Mouse (Mus musculus): ENCODE results near the gene Nek5. TPM values are rescaled to one million over a fixed set of nuclear protein-coding genes. Genes with fewer than 3 reads are reported as not detected.

Gene Nek5
- polyA plus RNA-seq, 1 experiment, result 0.66 TPM

- H3K27ac ChIP-seq (ENCODE audit: insufficient read depth, low read length), result no peak overlapping the region
- H3K36me3 ChIP-seq (ENCODE audit: control insufficient read depth, insufficient read depth, low read length, poor library complexity, severe bottlenecking), result no peaks in the 10 kb centered on the region
- H3K9ac ChIP-seq (ENCODE audit: low read depth, poor library complexity, severe bottlenecking), result no peak overlapping the region
- no peaks in the 10 kb centered on the region for H3K4me1 ChIP-seq (ENCODE audit: control insufficient read depth, insufficient read depth, low read length)
- peaks cover 11% of the 10 kb centered on the region; the same call in 1 of the 2 replicates for H3K27me3 ChIP-seq (ENCODE audit: control insufficient read depth, insufficient read depth, low read length, poor library complexity, severe bottlenecking)
- TF ChIP-seq EP300 (IDR thresholded peaks at IDR 0.05; ENCODE audit: insufficient read depth, low read depth, low read length), result no peak
- TF ChIP-seq POLR2A (IDR thresholded peaks at IDR 0.05; ENCODE audit: insufficient read depth, low read length), result no peak
- no peak for TF ChIP-seq CTCF (IDR thresholded peaks at IDR 0.05; ENCODE audit: low read depth, low read length)
- no peak overlapping the region for H3K4me3 ChIP-seq (ENCODE audit: low read depth, low read length)
- no peaks in the 10 kb centered on the region for H3K9me3 ChIP-seq (replicated peaks; ENCODE audit: control insufficient read depth, insufficient read depth, low read length, poor library complexity, severe bottlenecking)
These were observed 70.0 kb downstream of the Nek5 start for GRCm38 (mm10) chr8:22054674-22055491.

- Histone ChIP-seq H3K9ac (ENCODE audit: low read depth, poor library complexity, severe bottlenecking) (no peak overlapping the region), H3K27me3 (ENCODE audit: control insufficient read depth, insufficient read depth, low read length, poor library complexity, severe bottlenecking) (no peaks in the 10 kb centered on the region), H3K9me3 (replicated peaks; ENCODE audit: control insufficient read depth, insufficient read depth, low read length, poor library complexity, severe bottlenecking) (no peaks in the 10 kb centered on the region), H3K36me3 (ENCODE audit: control insufficient read depth, insufficient read depth, low read length, poor library complexity, severe bottlenecking) (no peaks in the 10 kb centered on the region), H3K4me1 (ENCODE audit: control insufficient read depth, insufficient read depth, low read length) (peaks cover 6% of the 10 kb centered on the region), H3K4me3 (ENCODE audit: low read depth, low read length) (no peak overlapping the region), H3K27ac (ENCODE audit: insufficient read depth, low read length) (no peak overlapping the region)
- no peak for TF ChIP-seq EP300 (IDR thresholded peaks at IDR 0.05; ENCODE audit: insufficient read depth, low read depth, low read length)
- peak; percentile 83 for TF ChIP-seq CTCF (IDR thresholded peaks at IDR 0.05; ENCODE audit: low read depth, low read length)
- no peak for TF ChIP-seq POLR2A (IDR thresholded peaks at IDR 0.05; ENCODE audit: insufficient read depth, low read length)
These were observed 77.0 kb downstream of the Nek5 start for GRCm38 (mm10) chr8:22047699-22048464.

- Histone ChIP-seq H3K27me3 (ENCODE audit: control insufficient read depth, insufficient read depth, low read length, poor library complexity, severe bottlenecking) (no peaks in the 10 kb centered on the region), H3K36me3 (ENCODE audit: control insufficient read depth, insufficient read depth, low read length, poor library complexity, severe bottlenecking) (no peaks in the 10 kb centered on the region), H3K4me1 (ENCODE audit: control insufficient read depth, insufficient read depth, low read length) (peaks cover 6% of the 10 kb centered on the region), H3K27ac (ENCODE audit: insufficient read depth, low read length) (no peak overlapping the region), H3K9me3 (replicated peaks; ENCODE audit: control insufficient read depth, insufficient read depth, low read length, poor library complexity, severe bottlenecking) (no peaks in the 10 kb centered on the region), H3K9ac (ENCODE audit: low read depth, poor library complexity, severe bottlenecking) (peak overlapping the region; percentile 8), H3K4me3 (ENCODE audit: low read depth, low read length) (peak overlapping the region; percentile 12; the same call in 1 of the 2 replicates)
- no peak for TF ChIP-seq CTCF (IDR thresholded peaks at IDR 0.05; ENCODE audit: low read depth, low read length)
- no peak for TF ChIP-seq EP300 (IDR thresholded peaks at IDR 0.05; ENCODE audit: insufficient read depth, low read depth, low read length)
- no peak for TF ChIP-seq POLR2A (IDR thresholded peaks at IDR 0.05; ENCODE audit: insufficient read depth, low read length)
These were observed 81.1 kb downstream of the Nek5 start for GRCm38 (mm10) chr8:22043706-22044105.

GRCm38 (mm10) chr8:22042515-22042914 is 82.3 kb downstream of the Nek5 start:
- no peaks in the 10 kb centered on the region for H3K27me3 ChIP-seq (ENCODE audit: control insufficient read depth, insufficient read depth, low read length, poor library complexity, severe bottlenecking)
- no peak overlapping the region for H3K4me3 ChIP-seq (ENCODE audit: low read depth, low read length)
- no peaks in the 10 kb centered on the region for H3K9me3 ChIP-seq (replicated peaks; ENCODE audit: control insufficient read depth, insufficient read depth, low read length, poor library complexity, severe bottlenecking)
- H3K4me1 ChIP-seq (ENCODE audit: control insufficient read depth, insufficient read depth, low read length), result peaks cover 6% of the 10 kb centered on the region
- no peak overlapping the region for H3K27ac ChIP-seq (ENCODE audit: insufficient read depth, low read length)
- TF ChIP-seq CTCF (IDR thresholded peaks at IDR 0.05; ENCODE audit: low read depth, low read length) (no peak), POLR2A (IDR thresholded peaks at IDR 0.05; ENCODE audit: insufficient read depth, low read length) (no peak), EP300 (IDR thresholded peaks at IDR 0.05; ENCODE audit: insufficient read depth, low read depth, low read length) (no peak)
- no peaks in the 10 kb centered on the region for H3K36me3 ChIP-seq (ENCODE audit: control insufficient read depth, insufficient read depth, low read length, poor library complexity, severe bottlenecking)
- H3K9ac ChIP-seq (ENCODE audit: low read depth, poor library complexity, severe bottlenecking), result no peak overlapping the region

- H3K4me3 ChIP-seq (ENCODE audit: low read depth, low read length), result no peak overlapping the region
- no peak overlapping the region for H3K27ac ChIP-seq (ENCODE audit: insufficient read depth, low read length)
- H3K9ac ChIP-seq (ENCODE audit: low read depth, poor library complexity, severe bottlenecking), result no peak overlapping the region
- H3K36me3 ChIP-seq (ENCODE audit: control insufficient read depth, insufficient read depth, low read length, poor library complexity, severe bottlenecking), result no peaks in the 10 kb centered on the region
- no peaks in the 10 kb centered on the region for H3K9me3 ChIP-seq (replicated peaks; ENCODE audit: control insufficient read depth, insufficient read depth, low read length, poor library complexity, severe bottlenecking)
- TF ChIP-seq EP300 (IDR thresholded peaks at IDR 0.05; ENCODE audit: insufficient read depth, low read depth, low read length) (no peak), CTCF (IDR thresholded peaks at IDR 0.05; ENCODE audit: low read depth, low read length) (no peak), POLR2A (IDR thresholded peaks at IDR 0.05; ENCODE audit: insufficient read depth, low read length) (no peak)
- no peaks in the 10 kb centered on the region for H3K27me3 ChIP-seq (ENCODE audit: control insufficient read depth, insufficient read depth, low read length, poor library complexity, severe bottlenecking)
- peaks cover 6% of the 10 kb centered on the region for H3K4me1 ChIP-seq (ENCODE audit: control insufficient read depth, insufficient read depth, low read length)
These were observed 84.7 kb downstream of the Nek5 start for GRCm38 (mm10) chr8:22040153-22040509.

Data from ES-Bruce4 (cell line).